Mouse (Mus musculus) CD4-positive naive resting alpha-beta T cell, adult 57 days (primary cell): ENCODE data around the gene Kif14. TPM values are rescaled to one million over a fixed set of nuclear protein-coding genes. Genes with fewer than 3 reads are reported as not detected.

Source experiments
- total RNA-seq: library from RNA; stranded (reverse); gene quantifications from one replicate; pipeline ENCODE4 v1.2.4, GENCODE M21; 2023

Kif14 gene
- total RNA-seq = 0.35 TPM

GRCm38 (mm10) chr1:136466143-136466811 lies at the start of gene Kif14:
Gene Kif14, plus strand, starts transcription at chr1:136466343.

Other genes with a start within 250 kb of the Kif14 start
- not detected for gene Inava, start 232.1 kb upstream of the Kif14 start, total RNA-seq
- gene Gpr25, start 205.5 kb upstream of the Kif14 start, total RNA-seq = 0.74 TPM
- gene Camsap2, start 120.2 kb upstream of the Kif14 start, total RNA-seq = 48.3 TPM
- 9.8 TPM for gene Ddx59, start 51.1 kb upstream of the Kif14 start, total RNA-seq
- 69.8 TPM for gene Zfp281, start 158.6 kb downstream of the Kif14 start, total RNA-seq